Mouse (Mus musculus) midbrain, embryonic 16.5 days (tissue): ENCODE data around the gene Gm17581. TPM values are rescaled to one million over a fixed set of nuclear protein-coding genes. Genes with fewer than 3 reads are reported as not detected.

Experiments used
- ATAC-seq: fragments of 200-750 bp; cut with Nextera tagmentation; 2 replicates; pipeline ENCODE4 v1.8.0; 2017; ENCODE audit warnings: moderate TSS enrichment
- H3K27ac ChIP-seq: fragments of 300-500 bp; sonication (generic); 2 replicates; pipeline ENCODE4 v1.5.1; 2014; ENCODE audit warnings: mild to moderate bottlenecking, low read length, mixed read lengths
- H3K27me3 ChIP-seq: fragments of 300-500 bp; sonication (generic); 2 replicates; pipeline ENCODE4 v1.6.1; 2014; ENCODE audit warnings: low read depth, low read length, mixed read lengths; ENCODE audit not compliant: control insufficient read depth, insufficient read depth
- H3K36me3 ChIP-seq: fragments of 300-500 bp; sonication (generic); 2 replicates; pipeline ENCODE4 v1.6.1; 2014; ENCODE audit warnings: mild to moderate bottlenecking, low read length, moderate library complexity, mixed read lengths; ENCODE audit not compliant: control insufficient read depth, insufficient read depth
- H3K4me1 ChIP-seq: fragments of 300-500 bp; sonication (generic); 2 replicates; pipeline ENCODE4 v1.6.1; 2014; ENCODE audit warnings: mild to moderate bottlenecking, low read length, mixed read lengths; ENCODE audit not compliant: control insufficient read depth, insufficient read depth
- H3K4me2 ChIP-seq: fragments of 300-500 bp; sonication (generic); 2 replicates; pipeline ENCODE4 v1.6.1; 2014; ENCODE audit warnings: mild to moderate bottlenecking, low read length, mixed read lengths
- H3K4me3 ChIP-seq: fragments of 300-500 bp; sonication (generic); 2 replicates; pipeline ENCODE4 v1.5.1; 2014; ENCODE audit warnings: low read depth, mild to moderate bottlenecking, low read length, moderate library complexity, mixed read lengths
- H3K9ac ChIP-seq: fragments of 300-500 bp; sonication (generic); 2 replicates; pipeline ENCODE4 v1.6.1; 2014; ENCODE audit warnings: low read depth, low read length, mixed read lengths
- H3K9me3 ChIP-seq: fragments of 300-500 bp; sonication (generic); replicated peaks from 2 replicates; pipeline ENCODE4 v1.6.1; 2014; ENCODE audit warnings: mild to moderate bottlenecking, low read length, mixed read lengths; ENCODE audit not compliant: control insufficient read depth, poor library complexity, severe bottlenecking
- WGBS: fragments of 180-500 bp; shearing (Covaris S2); extraction: QIAGEN DNeasy Blood & Tissue Kit; methylation state at CpG from one replicate; pipeline ENCODE4 v1.1.7; 2014; 5-methylcytosine and 5-hydroxymethylcytosine counted together
- polyA plus RNA-seq: library from polyadenylated mRNA; unstranded; fragments of >200 nt; fragmentation: Nextera tagmentation; extraction: Ambion mirVana; gene quantifications from 2 replicates; pipeline ENCODE4 v1.2.1, GENCODE M21; 2015

The Gm17581 gene
- polyA plus RNA-seq, 1 experiment from 2014 or later, result not detected

GRCm38 (mm10) chr2:155745487-155745886 is 9.8 kb upstream of the Gm17581 start:
- WGBS, result 68% methylated on average over 3 of the region's 3 CpGs
- no peak overlapping the region for H3K4me3 ChIP-seq
- H3K9ac ChIP-seq, result no peak overlapping the region
- ATAC-seq, result no peak
- H3K4me1 ChIP-seq, result no peaks in the 10 kb centered on the region
- H3K9me3 ChIP-seq, result no peaks in the 10 kb centered on the region
- no peak overlapping the region for H3K4me2 ChIP-seq
- H3K36me3 ChIP-seq, result no peaks in the 10 kb centered on the region
- no peak overlapping the region for H3K27ac ChIP-seq
- H3K27me3 ChIP-seq, result no peaks in the 10 kb centered on the region

DNA sequence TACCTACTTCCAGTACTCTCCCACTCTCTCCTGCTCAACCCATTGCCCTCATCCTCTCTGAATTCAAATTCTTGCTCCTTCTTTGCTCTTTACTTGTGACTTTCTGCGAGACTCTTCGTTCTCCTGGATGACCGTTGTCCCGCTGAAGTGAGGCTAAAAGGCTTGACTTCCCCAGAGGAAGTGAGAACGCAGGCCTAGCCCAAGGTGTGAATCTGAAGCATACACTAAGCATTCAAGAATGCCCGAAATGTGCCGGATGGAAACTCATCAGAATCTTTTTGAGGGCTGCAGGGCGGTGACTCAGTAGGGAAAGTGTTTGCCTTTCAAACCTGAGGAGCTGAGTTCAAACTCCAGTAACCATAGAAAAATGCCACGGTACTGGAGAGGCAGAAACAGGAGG is 7.7 kb upstream of the Gm17581 start:
- 94% methylated on average over 9 of the region's 9 CpGs for WGBS
- ATAC-seq, result no peak

DNA sequence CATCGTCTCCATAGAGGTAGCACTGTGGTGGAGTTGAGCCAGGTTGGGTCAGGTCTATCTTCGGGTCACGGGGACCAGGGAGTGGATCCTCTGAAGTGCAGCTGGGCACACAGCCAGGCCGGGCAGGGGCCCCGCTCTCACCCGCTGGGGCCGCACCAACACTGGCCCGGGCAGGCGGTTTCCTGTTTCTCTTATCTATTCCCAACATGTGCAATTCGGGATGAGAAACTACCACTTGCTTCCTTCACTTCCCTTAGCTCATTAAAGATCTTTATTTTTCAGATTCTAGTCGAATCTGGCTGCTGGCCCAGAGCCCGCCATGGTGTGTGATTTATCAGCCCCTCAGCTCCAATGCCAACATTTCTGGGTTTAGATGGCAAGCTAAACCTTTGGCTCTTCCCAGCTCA is 7.3 kb upstream of the Gm17581 start:
- Histone ChIP-seq H3K9ac (no peak overlapping the region), H3K4me1 (no peaks in the 10 kb centered on the region), H3K27me3 (no peaks in the 10 kb centered on the region), H3K27ac (no peak overlapping the region), H3K4me3 (no peak overlapping the region), H3K4me2 (no peak overlapping the region), H3K9me3 (no peaks in the 10 kb centered on the region), H3K36me3 (no peaks in the 10 kb centered on the region)
- 83% methylated on average over 12 of the region's 12 CpGs for WGBS
- ATAC-seq, result no peak

More for the DNA sequence above, 7.7 kb upstream of the Gm17581 start:
- H3K4me1 ChIP-seq, result no peaks in the 10 kb centered on the region
- H3K27me3 ChIP-seq, result no peaks in the 10 kb centered on the region
- no peak overlapping the region for H3K4me3 ChIP-seq
- no peaks in the 10 kb centered on the region for H3K9me3 ChIP-seq
- no peak overlapping the region for H3K27ac ChIP-seq
- no peak overlapping the region for H3K9ac ChIP-seq
- H3K36me3 ChIP-seq, result no peaks in the 10 kb centered on the region
- H3K4me2 ChIP-seq, result no peak overlapping the region

DNA sequence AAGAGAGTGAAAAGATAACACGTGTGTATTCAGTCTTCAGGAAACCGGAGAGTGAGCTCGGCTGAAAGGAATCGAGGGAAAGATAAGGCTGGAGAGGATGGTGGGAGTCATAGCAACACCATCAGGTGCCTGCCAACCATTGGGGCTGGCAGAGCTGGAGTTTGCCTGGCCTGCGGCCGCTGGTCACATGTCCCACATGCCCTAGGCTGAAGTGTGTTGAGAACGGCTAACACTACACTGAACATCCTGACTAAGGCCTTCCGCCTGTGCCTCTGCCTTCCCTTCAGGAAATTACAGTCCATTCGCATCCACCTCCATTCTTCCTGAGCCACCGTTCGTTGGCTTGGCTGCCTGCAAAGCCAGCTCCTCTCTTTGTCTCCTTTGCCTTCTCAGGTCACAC is 6.5 kb upstream of the Gm17581 start:
- no peak for ATAC-seq
- 88% methylated on average over 11 of the region's 11 CpGs for WGBS

DNA sequence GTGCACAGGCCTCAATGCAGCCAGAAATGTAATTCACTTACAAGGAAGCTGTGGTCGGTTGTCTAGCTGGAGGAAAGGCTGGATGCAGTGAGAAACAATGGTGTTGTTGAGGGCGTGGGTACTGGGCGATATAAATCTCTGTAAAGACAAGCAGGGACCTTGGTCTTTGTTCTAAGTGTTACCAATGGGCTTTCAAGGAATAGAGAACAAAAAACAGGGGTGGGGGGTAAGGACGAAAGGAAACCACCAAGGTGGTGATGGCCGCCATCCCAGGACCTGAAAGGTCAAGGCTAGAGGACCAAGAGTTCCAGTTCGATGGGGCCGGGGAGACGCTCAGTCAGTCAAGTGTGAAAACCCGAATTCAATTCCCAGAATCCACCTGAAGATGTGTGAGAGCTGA is 2.1 kb upstream of the Gm17581 start:
- Histone ChIP-seq H3K4me1 (no peaks in the 10 kb centered on the region), H3K27me3 (no peaks in the 10 kb centered on the region), H3K36me3 (no peaks in the 10 kb centered on the region), H3K9ac (no peak overlapping the region), H3K9me3 (no peaks in the 10 kb centered on the region), H3K27ac (no peak overlapping the region), H3K4me3 (no peak overlapping the region), H3K4me2 (no peak overlapping the region)
- no peak for ATAC-seq
- 65% methylated on average over 9 of the region's 9 CpGs for WGBS

More for the DNA sequence above, 6.5 kb upstream of the Gm17581 start:
- Histone ChIP-seq H3K27ac (no peak overlapping the region), H3K9ac (no peak overlapping the region), H3K36me3 (no peaks in the 10 kb centered on the region), H3K9me3 (no peaks in the 10 kb centered on the region), H3K27me3 (no peaks in the 10 kb centered on the region), H3K4me1 (no peaks in the 10 kb centered on the region), H3K4me2 (no peak overlapping the region), H3K4me3 (no peak overlapping the region)

- no peak overlapping the region for H3K27ac ChIP-seq
- H3K36me3 ChIP-seq, result no peaks in the 10 kb centered on the region
- H3K4me1 ChIP-seq, result no peaks in the 10 kb centered on the region
- no peak overlapping the region for H3K4me3 ChIP-seq
- H3K27me3 ChIP-seq, result no peaks in the 10 kb centered on the region
- H3K4me2 ChIP-seq, result no peak overlapping the region
- WGBS, result 77% methylated on average over 6 of the region's 6 CpGs
- ATAC-seq, result no peak
- no peaks in the 10 kb centered on the region for H3K9me3 ChIP-seq
- H3K9ac ChIP-seq, result no peak overlapping the region
Measured at GRCm38 (mm10) chr2:155736936-155737335, 1.3 kb upstream of the Gm17581 start.

GRCm38 (mm10) chr2:155735080-155735479 is 586 bp downstream of the Gm17581 start:
- Histone ChIP-seq H3K9ac (no peak overlapping the region), H3K27me3 (no peaks in the 10 kb centered on the region), H3K36me3 (no peaks in the 10 kb centered on the region), H3K4me1 (no peaks in the 10 kb centered on the region), H3K9me3 (no peaks in the 10 kb centered on the region), H3K4me2 (no peak overlapping the region), H3K27ac (no peak overlapping the region), H3K4me3 (no peak overlapping the region)
- ATAC-seq, result no peak
- 85% methylated on average over 5 of the region's 5 CpGs for WGBS

- H3K4me2 ChIP-seq, result peak within 1 kb of the TSS; percentile 98
- H3K4me3 ChIP-seq, result peak within 1 kb of the TSS; percentile 59
- H3K4me1 ChIP-seq, result peaks cover 12% of the 10 kb centered on the region
- WGBS, result 0% methylated on average over 29 of the region's 33 CpGs
- H3K36me3 ChIP-seq, result 0 out of 2 replicates have a peak, but pooled peaks cover 7% of the 10 kb centered on the region
- H3K27me3 ChIP-seq, result no peaks in the 10 kb centered on the region
- H3K27ac ChIP-seq, result peak within 1 kb of the TSS; percentile 68
- H3K9me3 ChIP-seq, result no peaks in the 10 kb centered on the region
- peak; percentile 97 for ATAC-seq
- peak within 1 kb of the TSS; percentile 70 for H3K9ac ChIP-seq
Measured at GRCm38 (mm10) chr2:155729158-155729645, 6.5 kb downstream of the Gm17581 start, which contains the start of gene Edem2. Gene Edem2 (minus strand): TSS chr2:155729475.

DNA sequence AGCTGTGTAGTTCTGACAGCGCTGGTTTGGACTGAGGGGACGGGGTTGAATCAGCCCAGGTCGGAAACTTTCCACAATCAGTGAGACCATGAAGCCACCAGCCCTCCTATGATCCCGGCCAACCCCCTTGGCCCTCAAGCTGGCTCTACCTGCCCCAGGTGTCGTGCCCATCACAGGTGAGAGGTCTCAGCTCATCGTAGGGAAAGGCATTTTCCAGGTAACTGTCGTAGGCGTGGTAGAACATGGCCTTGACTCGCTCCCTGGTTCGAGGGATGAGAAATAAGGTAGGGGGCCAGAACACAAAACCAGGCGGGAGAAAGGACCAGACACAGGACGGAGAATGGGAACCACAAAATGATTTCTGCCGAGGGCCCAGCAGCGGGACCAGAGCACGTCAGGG is 6.9 kb downstream of the Gm17581 start:
- 0 out of 2 replicates have a peak, but pooled peaks cover 7% of the 10 kb centered on the region for H3K36me3 ChIP-seq
- peak overlapping the region; percentile 56 for H3K27ac ChIP-seq
- H3K4me2 ChIP-seq, result peak overlapping the region; percentile 98
- peak overlapping the region; percentile 59 for H3K4me3 ChIP-seq
- no peaks in the 10 kb centered on the region for H3K9me3 ChIP-seq
- peaks cover 12% of the 10 kb centered on the region for H3K4me1 ChIP-seq
- no peaks in the 10 kb centered on the region for H3K27me3 ChIP-seq
- 6% methylated on average over 15 of the region's 15 CpGs for WGBS
- peak overlapping the region; percentile 70 for H3K9ac ChIP-seq
- ATAC-seq, result no peak
